Mouse (Mus musculus): ENCODE measurements around the gene Caml. TPM values are rescaled to one million over a fixed set of nuclear protein-coding genes. Genes with fewer than 3 reads are reported as not detected.
A peak's percentile ranks its signal among the peaks of the same experiment; 100 is the strongest.
"Not testable (repeated sequence)": the region's sequence is repeated elsewhere in the genome, so short reads cannot be mapped to it uniquely, and the experiment has no call there.

Gene Caml
- total RNA-seq, 2 experiments from 2014 or later, result 6.4 to 12.9 TPM

GRCm38 (mm10) chr13:55619328-55619727 lies 3.5 kb upstream of the Caml start:
- ATAC-seq (replicated peaks; ENCODE audit: low FRiP score, poor library complexity, severe bottlenecking), result no peak

DNA sequence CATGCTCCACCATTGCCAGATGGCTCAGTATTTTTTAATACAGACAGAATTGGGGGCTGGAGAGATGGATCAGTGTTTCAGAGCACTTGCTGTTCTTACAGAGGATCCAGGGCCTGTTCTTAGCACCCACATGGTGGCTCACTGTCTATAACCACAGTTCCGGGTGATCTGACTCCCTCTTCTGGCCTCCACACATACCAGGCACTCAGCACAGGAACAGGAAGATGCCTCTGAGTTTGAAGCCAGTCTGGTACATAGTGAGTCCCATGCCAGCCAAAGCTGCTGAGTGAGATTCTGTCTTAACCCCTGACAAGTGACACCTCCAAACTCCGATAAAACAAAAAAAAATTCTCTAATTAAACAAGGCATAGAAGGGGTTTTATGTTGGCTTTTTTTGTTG lies 2.5 kb upstream of the Caml start:
- ATAC-seq (replicated peaks; ENCODE audit: low FRiP score, poor library complexity, severe bottlenecking), result no peak

- not testable (repeated sequence) for ATAC-seq (replicated peaks; ENCODE audit: low FRiP score, poor library complexity, severe bottlenecking)
Measured at GRCm38 (mm10) chr13:55622156-55622648, 603 bp upstream of the Caml start.

GRCm38 (mm10) chr13:55634639-55635127 lies 11.9 kb downstream of the Caml start, which contains the start of gene Ddx46:
Ddx46 (plus strand) TSS chr13:55635027.
- ATAC-seq (replicated peaks; ENCODE audit: low FRiP score, poor library complexity, severe bottlenecking), result peak; percentile 99

- ATAC-seq (replicated peaks; ENCODE audit: low FRiP score, poor library complexity, severe bottlenecking), result peak; percentile 66
Measured at GRCm38 (mm10) chr13:55635146-55635571, 12.4 kb downstream of the Caml start.

GRCm38 (mm10) chr13:55636185-55636983 lies 13.6 kb downstream of the Caml start:
- ATAC-seq (replicated peaks; ENCODE audit: low FRiP score, poor library complexity, severe bottlenecking), result no peak

DNA sequence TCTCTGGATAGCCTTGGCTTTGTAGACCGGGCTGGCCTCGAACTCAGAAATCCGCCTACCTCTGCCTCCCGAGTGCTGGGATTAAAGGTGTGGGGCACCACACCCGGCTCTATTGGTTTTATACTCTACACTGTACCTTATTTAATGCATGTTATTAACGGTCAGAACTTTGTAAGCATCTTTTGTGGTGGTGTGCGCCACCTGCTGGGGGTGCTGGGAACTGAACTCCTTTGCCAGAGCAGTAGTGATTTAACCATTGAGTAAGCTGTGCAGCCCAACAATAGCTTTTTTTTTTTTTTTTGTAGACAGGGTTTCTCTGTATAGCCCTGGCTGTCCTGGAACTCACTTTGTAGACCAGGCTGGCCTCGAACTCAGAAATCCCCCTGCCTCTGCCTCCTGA lies 17.7 kb downstream of the Caml start:
- ATAC-seq (replicated peaks; ENCODE audit: low FRiP score, poor library complexity, severe bottlenecking), result peak; percentile 91

- ATAC-seq (replicated peaks; ENCODE audit: low FRiP score, poor library complexity, severe bottlenecking), result no peak
Measured at GRCm38 (mm10) chr13:55644525-55644924, 21.7 kb downstream of the Caml start.

DNA sequence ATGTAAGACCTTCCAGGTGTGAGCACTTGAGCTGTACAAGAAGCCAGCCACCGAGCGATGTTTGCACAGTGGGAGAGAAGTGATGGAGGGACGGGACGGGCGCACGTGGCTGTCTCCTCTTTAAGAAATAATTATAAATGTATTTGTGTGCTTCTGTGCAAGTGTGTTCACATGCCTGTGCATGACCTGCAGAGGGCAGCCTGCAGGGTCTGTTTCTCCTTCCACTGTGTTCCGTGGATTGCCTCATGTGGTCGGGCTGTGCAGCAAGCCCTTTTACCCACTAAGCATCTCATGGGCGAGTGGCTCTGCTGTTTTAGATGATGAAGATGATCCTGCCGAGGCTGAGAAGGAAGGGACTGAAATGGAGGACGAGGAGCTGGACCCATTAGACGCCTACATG lies 27.3 kb downstream of the Caml start:
- no peak for ATAC-seq (replicated peaks; ENCODE audit: low FRiP score, poor library complexity, severe bottlenecking)

DNA sequence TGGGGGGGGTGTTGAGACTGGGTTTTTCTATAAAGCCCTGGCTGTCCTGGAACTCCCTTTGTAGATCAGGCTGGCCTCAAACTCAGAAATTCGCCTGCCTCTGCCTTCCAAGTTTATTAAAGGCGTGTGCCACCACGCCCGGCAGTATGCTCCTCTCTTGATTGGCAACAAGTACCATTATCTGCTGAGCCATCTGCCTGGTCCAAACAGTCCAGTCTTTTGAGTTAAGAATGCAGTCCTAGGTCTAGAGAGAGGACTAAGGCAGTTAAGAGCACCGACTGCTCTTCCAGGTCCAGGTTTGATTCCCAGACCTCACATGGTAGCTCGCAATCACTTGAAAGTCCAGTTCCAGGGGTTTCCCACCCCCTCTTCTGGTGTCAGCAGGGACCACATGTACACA lies 28.2 kb downstream of the Caml start:
- ATAC-seq (replicated peaks; ENCODE audit: low FRiP score, poor library complexity, severe bottlenecking), result peak; percentile 50; the same call in 1 of the 2 replicates

GRCm38 (mm10) chr13:55668550-55668949 lies 45.7 kb downstream of the Caml start:
- peak; percentile 77 for ATAC-seq (replicated peaks; ENCODE audit: low FRiP score, poor library complexity, severe bottlenecking)

DNA sequence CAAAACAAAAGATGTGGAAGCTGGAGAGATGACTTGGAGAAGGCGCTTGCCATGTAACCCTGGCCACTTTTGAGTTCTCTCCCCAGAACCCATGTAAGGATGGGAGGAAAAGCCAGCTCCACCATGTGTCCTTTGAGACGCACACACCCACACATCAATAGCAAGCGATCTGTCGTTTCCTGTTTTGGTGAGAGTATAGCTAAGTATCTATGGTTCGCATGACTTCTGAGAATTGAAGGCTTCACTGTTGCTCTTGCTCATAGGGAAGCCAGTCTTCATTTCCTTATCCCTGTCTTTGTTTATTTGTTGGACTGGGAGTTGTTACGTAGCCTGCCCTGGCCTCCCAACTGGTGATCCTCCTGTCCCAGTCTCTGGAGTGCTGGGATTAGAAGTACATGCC lies 49.9 kb downstream of the Caml start:
- ATAC-seq (replicated peaks; ENCODE audit: low FRiP score, poor library complexity, severe bottlenecking), result no peak

- no peak for ATAC-seq (replicated peaks; ENCODE audit: low FRiP score, poor library complexity, severe bottlenecking)
Measured at GRCm38 (mm10) chr13:55677364-55677763, 54.6 kb downstream of the Caml start.

Other genes with a start within 250 kb of the Caml start
- not detected in 2 replicates for gene Slc34a1, start 224.8 kb upstream of the Caml start, total RNA-seq (2015; ENCODE audit: low replicate concordance)
- gene Slc34a1, start 224.8 kb upstream of the Caml start, total RNA-seq (2017; ENCODE audit: low replicate concordance), result not detected in 2 replicates
- not detected in 2 replicates for gene Pfn3, start 207.8 kb upstream of the Caml start, total RNA-seq (2015; ENCODE audit: low replicate concordance)
- gene Pfn3, start 207.8 kb upstream of the Caml start, total RNA-seq (2017; ENCODE audit: low replicate concordance), result not detected in 2 replicates
- gene F12, start 196.2 kb upstream of the Caml start, total RNA-seq (2015; ENCODE audit: low replicate concordance), result not detected in 2 replicates
- not detected in 2 replicates for gene F12, start 196.2 kb upstream of the Caml start, total RNA-seq (2017; ENCODE audit: low replicate concordance)
- 24.2 and 25.2 TPM in 2 replicates for gene Grk6, start 177.9 kb upstream of the Caml start, total RNA-seq (2015; ENCODE audit: low replicate concordance)
- 33.4 and 38.2 TPM in 2 replicates for gene Grk6, start 177.9 kb upstream of the Caml start, total RNA-seq (2017; ENCODE audit: low replicate concordance)
- gene Prr7, start 158.7 kb upstream of the Caml start, total RNA-seq (2015; ENCODE audit: low replicate concordance), result not detected in 2 replicates
- not detected in 2 replicates for gene Prr7, start 158.7 kb upstream of the Caml start, total RNA-seq (2017; ENCODE audit: low replicate concordance)
- gene Dbn1, start 134.9 kb upstream of the Caml start, total RNA-seq (2015; ENCODE audit: low replicate concordance), result 0.42 TPM in 1 of 2 replicates, not detected in the other
- gene Dbn1, start 134.9 kb upstream of the Caml start, total RNA-seq (2017; ENCODE audit: low replicate concordance), result not detected in 2 replicates
- 1.7 and 1.9 TPM in 2 replicates for gene Pdlim7, start 109.3 kb upstream of the Caml start, total RNA-seq (2015; ENCODE audit: low replicate concordance)
- 2.4 and 2.9 TPM in 2 replicates for gene Pdlim7, start 109.3 kb upstream of the Caml start, total RNA-seq (2017; ENCODE audit: low replicate concordance)
- gene Dok3, start 93.7 kb upstream of the Caml start, total RNA-seq (2015; ENCODE audit: low replicate concordance), result 11.9 and 19.2 TPM in 2 replicates
- gene Dok3, start 93.7 kb upstream of the Caml start, total RNA-seq (2017; ENCODE audit: low replicate concordance), result 12.5 and 12.9 TPM in 2 replicates
- gene Ddx41, start 86.3 kb upstream of the Caml start, total RNA-seq (2015; ENCODE audit: low replicate concordance), result 1.3 and 3.6 TPM in 2 replicates
- gene Ddx41, start 86.3 kb upstream of the Caml start, total RNA-seq (2017; ENCODE audit: low replicate concordance), result 14.1 and 17.6 TPM in 2 replicates
- gene Fam193b, start 51.9 kb upstream of the Caml start, total RNA-seq (2015; ENCODE audit: low replicate concordance), result 35.9 and 38.6 TPM in 2 replicates
- gene Fam193b, start 51.9 kb upstream of the Caml start, total RNA-seq (2017; ENCODE audit: low replicate concordance), result 18.0 and 23.7 TPM in 2 replicates
- gene Tmed9, start 49.3 kb upstream of the Caml start, total RNA-seq (2015; ENCODE audit: low replicate concordance), result 16.3 and 23.4 TPM in 2 replicates
- 25.1 and 34.2 TPM in 2 replicates for gene Tmed9, start 49.3 kb upstream of the Caml start, total RNA-seq (2017; ENCODE audit: low replicate concordance)
- 0.77 and 0.84 TPM in 2 replicates for gene B4galt7, start 23.1 kb upstream of the Caml start, total RNA-seq (2015; ENCODE audit: low replicate concordance)
- gene B4galt7, start 23.1 kb upstream of the Caml start, total RNA-seq (2017; ENCODE audit: low replicate concordance), result 0.42 and 4.3 TPM in 2 replicates
- 32.6 and 35.4 TPM in 2 replicates for gene Ddx46, start 12.0 kb downstream of the Caml start, total RNA-seq (2015; ENCODE audit: low replicate concordance)
- gene Ddx46, start 12.0 kb downstream of the Caml start, total RNA-seq (2017; ENCODE audit: low replicate concordance), result 36.6 and 42.2 TPM in 2 replicates
- 15.2 and 23.6 TPM in 2 replicates for gene B230219D22Rik, start 70.1 kb downstream of the Caml start, total RNA-seq (2015; ENCODE audit: low replicate concordance)
- gene B230219D22Rik, start 70.1 kb downstream of the Caml start, total RNA-seq (2017; ENCODE audit: low replicate concordance), result 15.1 and 19.1 TPM in 2 replicates
- 10.4 and 11.5 TPM in 2 replicates for gene Txndc15, start 91.6 kb downstream of the Caml start, total RNA-seq (2015; ENCODE audit: low replicate concordance)
- gene Txndc15, start 91.6 kb downstream of the Caml start, total RNA-seq (2017; ENCODE audit: low replicate concordance), result 4.2 and 7.0 TPM in 2 replicates
- 12.5 TPM in 1 of 2 replicates, not detected in the other for gene Pcbd2, start 104.4 kb downstream of the Caml start, total RNA-seq (2015; ENCODE audit: low replicate concordance)
- 11.2 and 24.4 TPM in 2 replicates for gene Pcbd2, start 104.4 kb downstream of the Caml start, total RNA-seq (2017; ENCODE audit: low replicate concordance)
- gene Catsper3, start 161.6 kb downstream of the Caml start, total RNA-seq (2015; ENCODE audit: low replicate concordance), result not detected in 2 replicates
- gene Catsper3, start 161.6 kb downstream of the Caml start, total RNA-seq (2017; ENCODE audit: low replicate concordance), result not detected in 2 replicates
- 0.58 TPM in 1 of 2 replicates, not detected in the other for gene Pitx1, start 213.2 kb downstream of the Caml start, total RNA-seq (2015; ENCODE audit: low replicate concordance)
- gene Pitx1, start 213.2 kb downstream of the Caml start, total RNA-seq (2017; ENCODE audit: low replicate concordance), result not detected in 2 replicates

Measured in erythroblast, adult 5-6 weeks (primary cell).